Mouse (Mus musculus): Measurements from ENCODE around the gene Msrb3.

The Msrb3 gene

GRCm38 (mm10) chr10:120898785-120899762, at the start of gene Msrb3:
Gene Msrb3, minus strand, starts transcription at chr10:120899101.
- DNase-seq (ENCODE audit: extremely low read depth, insufficient read length, low spot score): peak; percentile 89

GRCm38 (mm10) chr10:120948461-120948860, 49.6 kb upstream of the Msrb3 start:
- DNase-seq (ENCODE audit: extremely low read depth, insufficient read length, low spot score): no peak

- DNase-seq (ENCODE audit: extremely low read depth, insufficient read length, low spot score): no peak
These were observed 48.9 kb upstream of the Msrb3 start for GRCm38 (mm10) chr10:120947842-120948241.

GRCm38 (mm10) chr10:120946847-120947246, 47.9 kb upstream of the Msrb3 start:
- no peak for DNase-seq (ENCODE audit: extremely low read depth, insufficient read length, low spot score)

- DNase-seq (ENCODE audit: extremely low read depth, insufficient read length, low spot score): no peak
These were observed 40.0 kb upstream of the Msrb3 start for GRCm38 (mm10) chr10:120938904-120939208.

GRCm38 (mm10) chr10:120938077-120938903, 39.4 kb upstream of the Msrb3 start:
- DNase-seq (ENCODE audit: extremely low read depth, insufficient read length, low spot score): no peak

- no peak for DNase-seq (ENCODE audit: extremely low read depth, insufficient read length, low spot score)
These were observed 30.6 kb upstream of the Msrb3 start for GRCm38 (mm10) chr10:120929536-120929935.

GRCm38 (mm10) chr10:120928183-120928582, 29.3 kb upstream of the Msrb3 start:
- no peak for DNase-seq (ENCODE audit: extremely low read depth, insufficient read length, low spot score)

- DNase-seq (ENCODE audit: extremely low read depth, insufficient read length, low spot score): no peak
These were observed 27.3 kb upstream of the Msrb3 start for GRCm38 (mm10) chr10:120926156-120926555.

GRCm38 (mm10) chr10:120921501-120921900, 22.6 kb upstream of the Msrb3 start:
- no peak for DNase-seq (ENCODE audit: extremely low read depth, insufficient read length, low spot score)

GRCm38 (mm10) chr10:120920604-120921003, 21.7 kb upstream of the Msrb3 start:
- no peak for DNase-seq (ENCODE audit: extremely low read depth, insufficient read length, low spot score)

- DNase-seq (ENCODE audit: extremely low read depth, insufficient read length, low spot score): no peak
These were observed 17.3 kb upstream of the Msrb3 start for GRCm38 (mm10) chr10:120916250-120916649.

GRCm38 (mm10) chr10:120914948-120915631, 16.2 kb upstream of the Msrb3 start:
- DNase-seq (ENCODE audit: extremely low read depth, insufficient read length, low spot score): no peak

- no peak for DNase-seq (ENCODE audit: extremely low read depth, insufficient read length, low spot score)
These were observed 15.4 kb upstream of the Msrb3 start for GRCm38 (mm10) chr10:120914286-120914685.

- no peak for DNase-seq (ENCODE audit: extremely low read depth, insufficient read length, low spot score)
These were observed 14.9 kb upstream of the Msrb3 start for GRCm38 (mm10) chr10:120913796-120914195.

GRCm38 (mm10) chr10:120911971-120912370, 13.1 kb upstream of the Msrb3 start:
- DNase-seq (ENCODE audit: extremely low read depth, insufficient read length, low spot score): no peak

GRCm38 (mm10) chr10:120908776-120909574, 10.1 kb upstream of the Msrb3 start:
- no peak for DNase-seq (ENCODE audit: extremely low read depth, insufficient read length, low spot score)

GRCm38 (mm10) chr10:120904676-120905075, 5.8 kb upstream of the Msrb3 start:
- DNase-seq (ENCODE audit: extremely low read depth, insufficient read length, low spot score): no peak

- DNase-seq (ENCODE audit: extremely low read depth, insufficient read length, low spot score): peak; percentile 46
These were observed 5.1 kb upstream of the Msrb3 start for GRCm38 (mm10) chr10:120903843-120904468.

- DNase-seq (ENCODE audit: extremely low read depth, insufficient read length, low spot score): no peak
These were observed 2.8 kb upstream of the Msrb3 start for GRCm38 (mm10) chr10:120901746-120902145.

Measured in 3134 (cell line).